Mouse (Mus musculus) lung, postnatal 0 days (tissue): ENCODE results near the gene Ssbp2.

ENCODE experiments used
- CTCF ChIP-seq: IDR thresholded peaks from 2 replicates; pipeline ENCODE4 v1.5.1; 2016; ENCODE audit warnings: antibody characterized with exemption, mild to moderate bottlenecking
- EP300 ChIP-seq: IDR thresholded peaks from 2 replicates; pipeline ENCODE4 v1.6.1; 2016; ENCODE audit warnings: antibody characterized with exemption, mild to moderate bottlenecking, control low read depth

DNA sequence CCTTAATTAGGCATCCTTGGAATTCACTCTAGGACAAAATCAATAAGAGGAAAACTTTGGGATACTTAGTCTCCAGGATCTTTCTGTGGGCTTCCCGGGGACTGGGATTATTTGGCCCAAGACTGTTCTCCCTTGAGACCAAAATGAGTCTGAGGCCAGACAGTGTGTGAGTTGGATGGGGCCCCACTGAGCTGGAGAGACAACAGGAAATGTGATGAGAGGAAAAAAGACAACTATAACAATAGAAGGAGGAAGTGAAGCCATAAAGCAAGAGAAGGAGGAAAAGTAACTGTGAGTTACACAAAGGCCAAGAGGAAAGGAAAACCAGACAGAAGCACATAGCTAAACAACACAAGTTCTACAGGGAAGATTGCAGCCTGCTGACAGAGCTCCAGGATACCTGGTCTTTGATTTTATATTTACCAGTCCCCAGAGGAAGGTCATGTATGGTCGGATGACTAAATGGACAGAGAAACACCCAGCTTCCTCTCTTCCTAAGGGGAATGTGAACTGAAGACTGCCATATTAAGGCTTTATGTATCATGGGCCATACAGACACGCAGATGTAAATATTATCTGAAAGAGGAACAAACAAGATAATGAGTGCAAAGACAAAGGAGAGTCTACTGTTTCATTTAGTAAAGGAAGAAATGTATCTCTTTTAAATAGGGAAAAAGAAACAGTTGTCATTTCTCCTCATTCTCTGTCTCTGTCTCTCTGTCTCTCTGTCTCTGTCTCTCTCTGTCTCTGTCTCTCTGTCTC is 8.5 kb upstream of the Ssbp2 start:
- TF ChIP-seq CTCF = no peak
- no peak for TF ChIP-seq EP300
